Mouse (Mus musculus) cerebellum, postnatal 10 days (tissue): ENCODE measurements at regions not wholly inside any gene's neighbourhood (a gene's known extent, or its start where the extent isn't known, plus 50 kb on each side); places are given as distances from the start of the nearest gene placed in this dataset.
A peak's percentile ranks its signal among the peaks of the same experiment; 100 is the strongest.

Source experiments
- DNase-seq, 2 experiments: peaks; one replicate each; pipeline ENCODE4 v3.0.0; 2021; ENCODE audit warnings: mixed read lengths in 2 of 2

DNA sequence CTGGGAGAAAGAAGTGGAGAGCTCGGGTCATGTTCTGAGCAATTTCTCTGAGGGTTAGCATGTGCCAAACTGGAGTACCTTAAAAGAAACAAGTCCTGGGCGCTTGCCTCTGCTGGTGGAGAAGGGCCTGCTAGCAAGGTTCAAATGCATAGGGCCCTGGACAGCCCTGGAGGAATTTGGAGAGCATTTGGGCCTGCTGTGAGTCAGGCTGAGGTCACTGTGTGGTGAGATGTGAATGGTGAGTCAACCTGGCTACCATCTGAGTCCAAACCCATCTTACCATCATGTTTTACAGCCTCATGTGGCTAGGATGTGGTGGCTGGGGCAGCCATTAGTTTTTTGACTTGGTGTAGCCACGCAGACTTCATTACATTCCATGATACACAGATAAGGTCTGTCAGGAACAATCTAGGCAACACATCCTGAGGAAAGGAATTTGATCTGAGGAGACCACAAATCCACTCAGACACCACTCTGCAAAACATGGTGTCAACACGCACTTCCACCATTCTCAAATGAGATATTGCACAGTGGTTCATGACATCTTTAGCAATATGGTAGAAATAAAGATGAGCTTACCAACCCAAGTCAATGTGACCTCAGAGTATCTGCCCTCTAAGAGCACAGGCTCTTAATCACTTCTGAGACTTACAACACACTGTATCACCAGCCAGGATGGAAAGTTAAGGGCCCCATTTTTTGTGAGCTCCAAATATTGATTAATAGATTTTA, 83.1 kb downstream of the Thbs2 start:
- no peak for DNase-seq

DNA sequence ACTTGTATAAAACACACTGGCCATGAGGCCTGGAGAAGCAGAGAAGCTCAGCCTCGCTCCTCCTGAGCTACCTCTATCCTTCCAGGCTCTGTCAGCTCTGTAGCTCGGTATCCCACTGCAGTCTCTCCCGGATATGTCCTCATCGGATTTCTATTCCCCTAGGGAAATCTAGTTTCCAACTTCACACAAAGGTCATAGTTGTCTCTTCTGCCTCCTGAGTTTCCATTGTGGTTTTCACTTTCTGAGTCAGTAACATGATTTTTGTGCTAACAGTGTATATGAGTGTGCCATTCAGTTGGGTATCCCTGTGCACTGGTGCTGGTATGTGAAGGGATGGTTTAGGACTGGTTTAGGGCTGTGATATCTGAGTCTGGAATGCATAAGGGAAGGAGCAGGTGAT, 85.2 kb downstream of the Thbs2 start:
- DNase-seq = no peak

DNA sequence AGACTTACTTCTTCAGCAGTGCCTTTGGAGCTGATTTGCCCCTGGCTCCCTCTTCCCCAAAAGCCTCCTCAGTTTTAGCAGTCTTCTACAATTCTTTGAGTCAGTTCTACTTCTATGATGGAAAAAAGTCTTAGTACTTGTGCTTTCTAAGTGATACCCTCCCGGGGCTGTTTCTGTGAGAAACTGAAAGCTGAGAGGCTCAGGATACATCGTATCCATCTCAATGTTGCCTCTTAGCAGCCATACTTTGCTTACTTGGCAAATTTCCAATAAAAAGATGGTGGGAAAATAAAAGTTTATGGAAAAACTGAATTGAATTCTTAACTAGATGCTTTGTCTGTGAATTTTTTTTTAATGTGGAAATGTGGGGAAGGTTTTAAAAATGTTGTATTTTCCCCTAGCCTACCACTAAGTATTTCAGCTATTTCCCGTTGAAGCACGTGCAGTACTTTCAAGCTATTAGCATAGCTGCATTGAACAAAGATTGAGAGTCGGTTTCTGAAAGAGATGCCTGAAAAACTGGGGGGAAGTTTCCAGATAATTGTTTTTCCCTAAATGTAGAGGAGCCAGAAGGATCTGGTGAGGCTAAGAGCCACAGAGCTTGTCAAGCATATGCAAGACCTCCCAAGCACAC, 87.6 kb downstream of the Thbs2 start:
- DNase-seq = no peak

GRCm38 (mm10) chr17:14599681-14600080, 94.4 kb downstream of the Thbs2 start:
- no peak for DNase-seq

DNA sequence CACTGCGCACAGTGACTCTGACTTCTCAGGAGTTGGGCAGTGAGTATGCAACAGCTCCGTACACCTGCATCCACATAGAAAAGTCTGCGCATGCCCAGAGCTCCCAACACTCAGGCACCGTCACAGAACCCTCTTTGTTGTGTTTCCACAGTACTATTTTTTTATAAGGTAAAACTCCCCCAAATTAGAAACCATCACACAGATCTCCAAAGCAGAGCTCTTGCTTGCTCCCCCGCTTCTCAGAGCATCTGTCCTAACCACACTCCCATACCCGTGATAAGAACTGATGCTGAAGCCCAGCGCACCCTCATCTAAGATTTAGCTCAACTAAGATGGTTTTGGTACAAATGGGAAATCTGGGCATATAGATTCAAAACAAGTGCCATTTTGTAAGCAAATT, 97.6 kb downstream of the Thbs2 start:
- no peak for DNase-seq

DNA sequence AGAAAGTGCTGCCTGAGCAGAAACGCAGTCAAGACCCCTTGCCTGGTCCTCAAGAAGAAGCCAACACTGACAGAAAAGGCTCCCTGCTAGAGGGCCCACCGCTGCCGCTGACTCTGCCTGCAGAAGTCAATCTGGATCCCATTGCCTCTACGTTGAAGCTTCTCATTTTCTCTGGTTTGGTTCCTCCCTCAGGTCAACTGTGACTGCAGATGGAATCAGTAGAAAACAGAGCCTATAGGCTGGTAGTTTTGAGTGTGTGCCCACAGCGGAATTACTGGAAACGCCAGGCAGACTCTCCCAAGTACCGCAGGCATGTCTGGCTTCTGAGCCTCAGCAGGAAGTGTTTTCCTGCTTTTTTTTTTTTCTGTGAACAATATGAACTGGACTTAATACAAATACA, 98.5 kb downstream of the Thbs2 start:
- peak; percentile 15 to 27 for DNase-seq

DNA sequence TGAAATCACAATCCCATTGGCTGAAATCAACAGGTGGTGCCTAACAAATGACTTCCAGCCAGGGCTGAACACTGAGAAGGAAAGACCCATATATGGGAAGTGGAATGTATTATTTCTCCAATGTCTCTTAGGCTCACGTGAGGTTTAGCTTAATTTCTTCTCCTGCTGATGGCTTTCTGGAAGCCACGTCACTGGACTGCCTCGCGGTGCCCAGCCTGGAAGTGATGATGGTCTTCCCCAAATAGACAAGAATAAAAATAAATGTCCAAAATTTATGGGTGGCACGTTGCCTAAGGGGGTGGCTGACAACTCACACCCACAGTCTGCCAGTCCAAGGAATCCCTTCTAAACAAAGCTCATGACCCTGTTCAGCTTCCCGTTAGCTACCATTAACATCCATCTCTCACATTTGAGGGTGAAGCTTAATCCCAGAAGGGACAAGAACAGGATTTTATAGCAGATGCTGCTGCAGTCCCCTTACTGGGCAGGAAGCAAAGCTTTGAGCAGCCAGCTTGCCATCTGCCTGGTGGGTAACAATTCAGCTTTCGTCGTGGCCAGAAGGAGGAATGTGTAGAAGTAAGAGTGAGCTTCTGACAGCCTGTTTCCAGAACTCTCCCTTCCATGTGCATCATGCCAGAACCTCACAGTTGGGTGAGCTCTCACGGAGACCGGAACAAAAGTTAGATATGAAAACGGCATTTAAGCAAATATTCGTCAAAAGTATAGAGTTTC, 105.8 kb downstream of the Thbs2 start:
- DNase-seq = peak; percentile 47 to 53

- DNase-seq = no peak
Observed at GRCm38 (mm10) chr17:14579671-14580070, 114.4 kb downstream of the Thbs2 start.

- no peak for DNase-seq
Observed at GRCm38 (mm10) chr17:14578721-14579120, 115.3 kb downstream of the Thbs2 start.

DNA sequence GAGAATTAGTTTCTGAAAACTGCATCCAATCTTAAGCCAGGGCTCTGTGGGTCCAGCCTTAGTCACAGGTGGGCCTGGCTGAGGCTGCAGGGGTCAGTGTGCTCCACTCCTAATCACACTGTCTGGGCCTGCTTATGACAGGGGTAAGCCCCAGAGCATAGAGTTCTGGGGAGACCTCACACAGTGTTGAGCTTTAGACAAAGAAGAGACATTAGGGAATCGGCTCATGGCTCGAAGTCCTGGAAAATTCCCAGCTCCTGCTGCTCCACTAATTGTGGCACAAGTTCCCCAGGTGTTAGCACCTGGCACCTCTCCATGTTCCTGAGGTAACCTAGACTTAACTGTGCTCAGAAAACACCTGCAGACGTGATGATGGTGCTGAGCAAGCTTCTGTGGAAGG, 115.8 kb downstream of the Thbs2 start:
- peak; percentile 15 to 16 for DNase-seq

- no peak for DNase-seq
Observed at GRCm38 (mm10) chr17:14576159-14576558, 117.9 kb downstream of the Thbs2 start.

- no peak for DNase-seq
Observed at GRCm38 (mm10) chr17:14571143-14571542, 122.9 kb downstream of the Thbs2 start.

GRCm38 (mm10) chr17:14570266-14570775, 123.7 kb downstream of the Thbs2 start:
- DNase-seq = no peak

GRCm38 (mm10) chr17:14562191-14562590, 131.8 kb downstream of the Thbs2 start:
- no peak for DNase-seq

DNA sequence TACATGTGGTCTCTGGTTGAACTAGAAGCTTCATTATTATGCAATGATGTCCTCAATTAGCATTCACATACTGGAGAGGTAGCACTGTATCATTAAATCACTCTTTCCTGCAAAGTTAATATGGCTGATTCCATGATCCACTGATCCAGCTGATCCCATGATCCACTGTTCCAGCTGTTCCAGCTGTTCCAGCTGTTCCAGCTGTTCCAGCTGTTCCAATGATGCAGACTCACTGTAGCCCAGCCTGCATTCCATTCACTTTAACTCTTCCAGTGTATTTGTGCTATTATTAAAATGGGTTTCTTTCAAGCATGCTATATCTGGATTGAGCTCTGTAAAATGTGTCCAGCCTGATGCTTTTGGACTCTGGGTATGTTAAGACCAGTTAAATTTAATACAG, 136.8 kb downstream of the Thbs2 start:
- DNase-seq = no peak

DNA sequence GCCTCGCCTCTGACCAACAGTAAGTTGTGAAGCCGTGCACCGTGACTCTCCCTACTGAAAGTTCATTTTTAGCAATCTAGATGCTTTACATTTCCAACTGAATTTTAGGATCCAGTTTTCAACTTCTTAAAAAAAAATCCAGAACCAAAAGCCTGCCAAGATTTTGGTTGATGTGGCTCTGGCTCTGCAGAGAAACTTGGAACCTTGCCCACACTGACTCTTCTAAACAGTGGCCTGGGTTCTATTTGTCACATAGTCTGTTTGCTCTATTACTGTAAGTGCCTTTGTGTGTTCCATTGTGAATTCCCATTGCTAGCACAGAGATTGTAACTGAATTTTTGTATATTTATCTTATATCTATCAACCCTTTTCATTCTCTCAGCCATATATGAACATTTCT, 140.8 kb downstream of the Thbs2 start:
- peak in 1 of 2 experiments; percentile 43 for DNase-seq

DNA sequence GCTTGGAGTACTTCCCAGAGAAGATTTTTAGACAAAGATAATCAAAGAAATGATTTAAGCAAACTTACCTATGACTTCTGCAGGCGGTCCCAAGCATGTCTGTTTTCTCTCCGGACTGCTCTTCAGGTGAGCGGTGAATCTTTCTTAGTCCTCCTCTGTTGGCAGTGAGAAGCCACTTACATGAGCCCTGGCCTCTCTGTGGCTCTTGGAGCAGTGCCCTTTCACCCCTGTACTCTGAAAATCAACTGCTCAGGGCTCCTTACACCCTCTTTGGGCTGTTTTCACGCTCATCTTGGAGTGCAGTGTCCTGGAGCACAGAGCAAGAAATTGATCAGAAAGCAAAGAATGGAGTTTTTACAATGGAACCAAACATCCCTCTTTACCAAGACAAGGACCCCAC, 142.0 kb downstream of the Thbs2 start:
- DNase-seq = no peak

DNA sequence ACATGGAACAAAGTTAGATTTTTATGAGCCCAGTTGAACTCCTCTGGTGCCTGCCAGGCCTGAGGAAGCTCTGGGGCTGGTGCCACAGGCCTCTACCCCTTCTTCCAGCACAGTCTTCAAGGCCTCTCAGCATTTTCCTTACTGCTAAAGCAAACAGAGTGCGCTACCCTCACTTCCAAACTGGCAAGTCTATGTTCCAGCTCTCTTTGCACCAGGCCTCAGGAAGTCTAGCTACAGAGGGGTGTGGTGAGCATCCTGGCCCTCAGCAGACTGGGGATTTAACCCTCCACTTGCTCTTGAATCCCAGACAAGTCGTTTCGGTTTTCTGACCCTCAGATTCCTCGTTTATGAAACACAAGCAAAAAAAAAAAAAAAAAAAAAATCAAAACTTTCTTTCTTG, 142.4 kb downstream of the Thbs2 start:
- DNase-seq = no peak

DNA sequence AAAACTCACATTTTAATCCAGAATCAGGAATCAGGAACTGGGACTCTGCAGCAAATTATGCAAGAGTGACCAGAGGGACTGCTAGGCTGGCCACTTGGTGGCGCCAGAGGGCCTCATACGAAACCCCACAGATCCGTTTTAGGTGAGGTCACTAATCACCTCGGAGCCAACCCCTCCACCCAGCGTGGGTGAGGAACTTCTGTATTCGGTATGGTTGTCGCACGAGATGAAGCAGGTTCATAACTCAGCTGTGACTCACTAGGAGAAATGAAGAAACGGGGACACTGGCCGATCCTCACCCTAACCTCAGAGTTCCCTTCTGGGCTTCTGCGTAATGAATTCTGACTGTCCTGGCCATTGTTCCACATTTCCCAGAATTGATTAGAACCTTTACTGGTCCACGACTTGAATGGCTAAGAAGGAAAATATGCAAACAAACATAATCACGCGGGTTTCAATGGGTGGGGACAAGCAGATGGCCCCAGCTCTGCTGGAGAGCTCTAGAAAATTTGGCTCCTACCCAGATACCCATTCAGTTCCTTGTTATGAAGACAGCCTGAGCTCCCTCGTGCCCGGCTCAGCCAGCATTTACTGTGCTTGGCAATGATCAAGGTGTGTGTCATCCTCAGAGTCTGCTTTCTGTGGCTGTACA, 148.1 kb downstream of the Thbs2 start:
- DNase-seq = peak; percentile 95 to 96

DNA sequence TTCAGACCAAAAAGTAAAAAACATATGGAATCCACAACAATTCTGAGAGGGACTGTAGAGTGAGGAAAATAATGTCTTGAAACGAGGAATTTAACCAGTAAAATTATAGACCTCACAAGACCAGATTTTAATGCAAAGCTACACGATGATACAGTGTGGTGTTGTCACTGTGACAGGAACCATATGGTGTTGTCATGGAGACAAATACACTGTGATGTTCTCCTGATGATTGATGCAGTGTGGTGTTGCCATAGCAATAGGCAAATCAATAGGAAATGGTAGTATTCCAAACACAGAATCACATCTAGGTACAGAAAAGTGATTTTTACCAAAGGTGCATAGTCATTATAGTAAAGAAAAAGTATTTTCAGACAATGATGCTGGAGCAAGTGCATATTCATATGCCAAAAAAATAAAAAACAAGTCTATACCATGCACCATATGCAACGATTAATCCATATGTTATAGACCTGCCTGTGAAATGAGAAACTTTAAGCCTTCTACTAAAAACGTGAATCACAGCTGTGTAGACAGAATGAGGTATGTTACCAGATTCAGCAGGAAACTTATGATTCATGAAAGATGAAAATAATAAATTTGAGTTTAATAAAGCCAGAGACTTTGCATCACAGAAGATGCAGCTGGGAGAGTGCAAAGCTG, 149.6 kb downstream of the Thbs2 start:
- no peak for DNase-seq

GRCm38 (mm10) chr17:14541035-14541434, 153.0 kb downstream of the Thbs2 start:
- no peak for DNase-seq

- DNase-seq = no peak
Observed at GRCm38 (mm10) chr17:14540269-14540975, 153.6 kb downstream of the Thbs2 start.
